Mouse (Mus musculus): ENCODE results near the gene Vwa3a.
A peak's percentile ranks its signal among the peaks of the same experiment; 100 is the strongest.

Vwa3a gene

DNA sequence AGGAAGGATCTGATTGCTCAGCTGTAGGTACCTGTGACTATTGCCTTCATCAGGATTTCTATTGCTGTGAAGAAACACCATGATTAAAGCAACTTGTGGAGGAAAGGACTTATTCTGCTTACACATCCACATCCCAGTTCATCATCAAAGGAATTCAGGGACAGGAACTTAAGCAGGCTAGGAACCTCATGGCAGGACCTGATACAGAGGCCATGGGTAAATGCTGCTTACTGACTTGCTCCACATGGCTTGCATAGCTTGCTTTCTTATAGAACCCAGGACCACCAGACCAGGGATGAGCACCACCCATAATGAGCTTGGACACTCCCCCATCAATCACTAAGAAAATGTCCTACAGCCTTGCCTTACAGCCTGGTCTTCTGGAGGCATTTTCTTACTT lies 9.4 kb downstream of the Vwa3a start:
- no peak for DNase-seq

DNA sequence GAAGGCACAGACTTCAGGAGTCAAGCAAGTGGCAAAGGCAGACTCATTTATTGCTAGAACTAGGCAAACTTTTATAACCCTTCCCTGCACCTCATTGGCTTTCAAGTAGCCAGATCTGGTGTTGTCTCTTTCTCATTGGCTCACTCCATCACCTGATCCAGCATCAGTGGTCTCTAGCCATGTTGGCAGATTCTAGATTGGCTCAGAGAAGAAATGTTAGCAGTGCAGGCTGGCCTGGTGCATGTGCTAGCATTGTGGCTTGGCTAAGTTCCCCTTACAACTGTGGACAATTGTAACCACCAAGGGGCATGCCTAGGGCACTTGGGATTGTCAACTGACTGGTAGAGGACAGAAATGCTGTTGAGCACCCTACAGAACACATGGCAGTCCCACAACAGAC lies 12.2 kb downstream of the Vwa3a start:
- DNase-seq: no peak

DNA sequence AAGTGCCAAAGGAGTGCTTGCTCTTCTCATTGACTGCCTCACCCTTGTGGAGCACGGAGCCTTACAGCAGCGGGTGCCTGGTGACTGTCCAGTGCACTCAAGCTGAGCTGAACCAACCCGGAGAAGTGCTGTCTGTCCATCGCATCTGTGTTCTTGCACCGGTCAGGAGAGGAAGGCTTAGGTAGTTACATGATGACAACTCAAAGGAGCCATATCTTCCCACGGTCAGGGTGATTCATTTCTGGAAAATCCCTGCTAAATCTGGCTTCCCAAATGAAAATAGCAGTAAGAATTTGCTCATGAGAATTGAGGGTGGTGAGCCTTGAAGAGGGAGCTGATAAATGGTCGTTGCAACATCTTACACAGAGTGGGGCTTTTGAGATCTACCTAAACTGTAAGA lies 12.8 kb downstream of the Vwa3a start:
- no peak for DNase-seq

DNA sequence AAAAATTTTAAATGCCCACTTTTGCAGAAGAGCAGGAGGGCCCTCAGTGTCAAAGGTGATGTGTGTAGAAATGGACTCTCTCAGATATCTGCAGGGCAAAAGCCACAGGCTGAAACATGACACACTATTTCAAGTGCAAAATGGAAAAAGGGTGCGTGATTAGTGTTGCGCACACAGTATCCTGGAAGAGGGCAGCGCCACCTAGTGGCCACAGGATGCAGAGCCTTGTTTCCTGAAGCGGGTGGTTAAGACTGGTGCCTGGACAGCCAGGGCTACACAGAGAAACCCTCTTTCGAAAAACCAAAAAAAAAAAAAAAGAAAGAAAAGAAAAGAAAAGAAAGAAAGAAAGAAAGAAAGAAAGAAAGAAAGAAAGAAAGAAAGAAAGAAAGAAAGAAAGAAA lies 15.6 kb downstream of the Vwa3a start:
- DNase-seq: peak; percentile 89

- no peak for DNase-seq
Observed at GRCm38 (mm10) chr7:120767369-120767768, 28.3 kb downstream of the Vwa3a start.

DNA sequence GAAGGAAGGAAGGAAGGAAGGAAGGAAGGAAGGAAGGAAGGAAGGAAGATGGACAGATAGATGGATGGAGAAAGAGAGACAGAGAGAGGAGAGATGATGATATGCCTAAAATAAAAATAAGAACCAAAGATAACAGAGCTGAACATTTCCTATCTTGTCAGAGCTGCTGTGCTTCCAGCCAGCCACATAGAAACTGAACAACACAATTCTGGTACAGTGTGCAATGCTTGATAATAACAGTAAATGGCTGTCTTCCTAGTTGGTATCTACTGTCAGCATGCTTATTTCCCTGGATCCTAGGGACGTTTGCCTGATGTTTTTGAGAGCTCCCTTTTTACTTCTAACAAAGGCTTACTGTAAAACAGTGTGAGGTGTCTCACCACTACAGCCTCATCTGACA lies 32.3 kb downstream of the Vwa3a start:
- DNase-seq: no peak

GRCm38 (mm10) chr7:120778012-120778411 lies 38.9 kb downstream of the Vwa3a start:
- no peak for DNase-seq

GRCm38 (mm10) chr7:120795544-120795943 lies 56.4 kb downstream of the Vwa3a start:
- no peak for DNase-seq

- no peak for DNase-seq
Observed at GRCm38 (mm10) chr7:120796369-120796768, 57.3 kb downstream of the Vwa3a start.

- no peak for DNase-seq
Observed at GRCm38 (mm10) chr7:120803268-120803667, 64.2 kb downstream of the Vwa3a start.

GRCm38 (mm10) chr7:120809705-120810104 lies 70.6 kb downstream of the Vwa3a start:
- no peak for DNase-seq

DNA sequence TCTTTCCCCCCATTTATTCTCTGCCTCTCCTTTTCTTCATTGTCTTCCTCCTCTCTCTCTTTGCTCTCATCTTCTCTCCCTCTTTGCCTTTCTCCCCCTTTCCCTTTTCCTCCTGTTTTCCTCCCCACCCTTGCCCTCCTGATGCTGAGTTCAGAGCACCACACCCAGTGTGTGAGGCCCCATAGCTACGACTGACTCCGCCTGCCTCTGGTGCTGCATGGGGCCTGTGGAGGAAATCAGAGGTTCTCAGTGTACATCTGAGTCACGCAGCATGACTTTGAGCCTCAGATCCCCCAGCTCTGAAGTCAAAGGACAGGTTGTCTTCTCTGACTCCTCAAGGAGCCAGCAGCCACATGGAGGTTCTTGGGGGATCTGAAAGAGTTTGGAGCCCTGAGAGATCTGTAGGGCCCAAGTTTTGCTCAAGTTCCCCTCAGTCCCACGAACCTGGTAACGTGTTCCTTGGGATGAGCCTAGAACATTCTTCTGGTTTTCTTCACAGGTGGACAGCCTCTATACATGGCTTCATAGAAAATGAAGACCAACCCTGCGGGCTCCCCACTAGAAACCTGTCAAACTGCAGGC lies 72.8 kb downstream of the Vwa3a start, which contains the start of gene Gm5737:
Gene Gm5737 (plus strand): TSS at position 532 of the 582 bp plus-strand sequence.
- no peak for DNase-seq

DNA sequence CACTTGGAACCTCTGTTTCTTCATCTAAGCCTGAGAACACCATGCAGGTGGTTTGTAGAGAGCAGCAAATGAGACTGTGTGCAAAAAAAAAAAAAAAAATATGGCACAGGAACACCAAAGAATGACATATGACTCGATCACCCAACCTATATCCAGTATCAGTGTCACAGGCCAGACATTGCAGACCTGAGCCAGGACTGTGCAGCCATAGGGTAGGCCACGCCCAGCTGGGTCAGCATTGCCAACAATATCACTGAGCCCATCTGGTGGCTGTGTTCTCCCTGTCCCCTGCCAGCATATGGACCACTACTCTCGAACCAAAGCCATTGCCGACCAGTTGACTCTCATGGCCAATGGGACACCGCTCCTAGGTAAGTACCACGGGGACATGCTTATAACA lies 78.4 kb downstream of the Vwa3a start:
- no peak for DNase-seq

DNA sequence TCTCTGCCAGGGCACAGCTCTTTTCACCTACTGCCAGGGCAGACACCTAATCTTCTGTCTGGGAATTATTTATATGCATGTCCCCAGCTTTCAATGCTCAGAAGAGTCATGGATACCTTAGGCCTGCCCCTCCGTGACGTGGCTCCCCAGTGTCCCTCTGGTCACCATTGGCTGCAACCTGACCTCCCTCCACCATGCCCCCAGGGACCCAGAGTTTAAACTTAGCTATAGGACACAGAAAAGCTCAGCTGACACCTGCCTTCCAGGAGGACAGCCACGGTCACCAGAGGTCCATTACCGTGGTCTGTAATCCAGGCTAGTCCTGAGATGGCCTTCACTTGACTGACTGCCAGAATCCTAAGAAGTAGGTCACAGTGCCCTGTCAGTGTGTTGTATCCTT lies 80.3 kb downstream of the Vwa3a start:
- DNase-seq: no peak

DNA sequence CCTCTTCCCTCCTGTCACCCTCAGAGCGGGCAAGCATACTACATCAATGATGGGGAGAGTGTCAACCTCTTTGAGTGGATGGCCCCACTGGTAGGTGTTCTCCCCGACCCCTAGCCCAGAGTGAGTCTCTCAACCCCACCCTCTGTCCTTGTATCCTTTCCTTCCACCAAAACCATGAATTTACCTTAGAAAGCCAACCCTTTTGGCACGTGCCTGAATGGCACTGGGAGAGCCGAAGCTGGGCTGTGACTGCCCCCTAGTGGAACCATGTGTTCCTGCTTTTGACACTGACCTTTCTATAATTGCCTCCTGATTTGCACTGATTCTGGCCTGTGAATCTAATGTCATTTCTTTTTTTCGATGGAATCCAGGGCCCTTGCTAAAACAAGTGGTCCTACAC lies 84.1 kb downstream of the Vwa3a start:
- peak; percentile 72 for DNase-seq

- no peak for DNase-seq
Observed at GRCm38 (mm10) chr7:120825097-120825496, 86.0 kb downstream of the Vwa3a start.

DNA sequence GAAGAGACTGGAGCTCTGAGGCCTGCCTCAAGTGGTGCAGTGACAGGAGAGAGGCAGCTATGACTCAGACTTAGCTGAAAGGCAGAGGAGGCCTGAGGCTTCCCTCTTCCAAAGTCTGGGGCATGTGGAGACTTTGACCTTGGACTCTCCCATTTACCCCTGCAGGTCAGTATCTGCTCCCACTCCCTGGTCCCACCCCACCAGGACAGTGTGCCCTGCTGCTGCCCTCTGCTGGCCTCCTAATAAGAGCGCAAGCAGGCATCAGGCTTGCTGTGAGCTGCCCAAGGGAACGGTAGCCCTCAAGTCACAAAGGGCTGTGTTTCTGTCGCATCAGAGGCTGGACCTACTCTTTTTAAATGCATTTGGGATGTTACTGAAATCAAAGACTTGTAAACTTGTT lies 87.3 kb downstream of the Vwa3a start:
- peak; percentile 53 for DNase-seq

DNA sequence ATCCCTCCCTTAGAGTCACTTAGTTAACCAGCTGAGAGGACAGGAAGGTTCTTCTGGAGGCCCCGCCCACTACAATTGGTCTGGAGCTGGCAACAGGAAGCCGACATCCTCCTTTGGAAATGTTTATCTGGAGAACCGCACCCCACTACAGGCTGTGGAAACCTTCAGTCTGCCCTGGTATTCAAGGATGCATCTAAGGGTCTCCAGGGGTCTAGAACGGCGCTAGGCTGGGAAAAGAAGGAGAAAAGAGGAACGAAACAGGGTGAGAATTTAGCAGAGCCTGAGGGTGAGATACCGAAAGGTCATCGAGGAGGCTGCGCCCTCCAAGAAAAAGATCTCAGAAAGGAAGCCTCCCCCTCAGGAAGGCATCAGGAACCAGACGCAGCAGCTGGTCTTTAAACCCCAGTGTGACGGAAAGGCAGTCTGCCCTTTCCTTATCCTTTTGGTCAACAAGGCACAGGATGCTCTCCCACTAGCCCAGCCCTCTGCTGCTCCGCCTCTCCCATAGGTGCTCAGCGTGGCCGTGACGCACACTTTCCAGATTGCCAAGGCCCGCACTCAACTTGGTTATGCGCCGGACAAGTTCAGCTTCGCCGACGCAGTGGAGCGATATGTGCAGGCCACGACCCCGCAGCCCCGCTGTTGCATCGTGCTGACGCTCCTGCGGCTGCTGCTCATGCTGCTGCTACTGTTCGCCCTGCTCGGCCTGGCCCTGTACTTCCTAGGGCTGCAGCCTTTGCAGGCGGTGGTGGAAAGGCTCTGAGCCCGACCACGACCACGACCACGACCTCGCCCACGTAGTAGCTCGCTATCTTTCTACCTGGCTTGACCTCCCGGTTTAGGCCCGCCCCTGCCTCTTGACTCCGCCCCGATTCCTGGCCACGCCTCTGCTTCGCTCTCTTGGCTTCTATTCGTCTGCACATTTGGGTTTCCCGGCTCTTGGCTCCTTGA lies 91.6 kb downstream of the Vwa3a start:
- DNase-seq: peak; percentile 36

GRCm38 (mm10) chr7:120834426-120834825 lies 95.3 kb downstream of the Vwa3a start:
- DNase-seq: no peak

- DNase-seq: peak; percentile 57
Observed at GRCm38 (mm10) chr7:120834863-120835372, 95.8 kb downstream of the Vwa3a start.

- DNase-seq: peak; percentile 88
Observed at GRCm38 (mm10) chr7:120835449-120836359, 96.6 kb downstream of the Vwa3a start.

DNA sequence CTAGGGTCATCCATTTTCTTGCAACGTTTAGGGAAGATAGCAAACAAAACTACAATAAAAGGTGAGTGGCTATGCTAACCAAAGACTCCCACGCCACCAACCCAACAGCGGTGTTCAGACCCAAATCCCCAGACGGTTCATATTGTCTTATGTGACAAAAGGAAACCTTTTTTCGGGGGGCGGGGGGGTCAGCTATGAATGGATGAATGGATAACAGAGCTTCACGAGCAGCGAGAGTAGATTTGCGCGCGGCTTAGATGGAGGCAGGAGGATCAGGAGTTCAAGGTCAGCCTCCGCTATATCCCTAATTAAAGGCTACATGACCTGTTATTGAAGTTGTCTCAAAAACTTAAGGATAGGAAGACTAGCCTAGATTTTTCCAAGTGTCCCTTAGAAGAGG lies 97.2 kb downstream of the Vwa3a start:
- DNase-seq: no peak

All from right cerebral cortex, postnatal 14 days (tissue).